Mouse (Mus musculus): ENCODE results near the gene Exoc3l4. TPM values are rescaled to one million over a fixed set of nuclear protein-coding genes. Genes with fewer than 3 reads are reported as not detected.
A peak's percentile ranks its signal among the peaks of the same experiment; 100 is the strongest.

Exoc3l4 gene
- polyA plus RNA-seq, 1 experiment: 42.9 TPM

- Histone ChIP-seq H3K4me1 (ENCODE audit: control insufficient read depth, insufficient read depth, low read length) (peaks cover 35% of the 10 kb centered on the region), H3K36me3 (ENCODE audit: control insufficient read depth, insufficient read depth, low read length) (no peaks in the 10 kb centered on the region; the same call in 1 of the 2 replicates), H3K27me3 (replicated peaks; ENCODE audit: control insufficient read depth, insufficient read depth, low read length) (no peaks in the 10 kb centered on the region), H3K27ac (ENCODE audit: insufficient read depth, low read depth, low read length) (no peak overlapping the region), H3K4me3 (ENCODE audit: insufficient read depth, low read depth, low read length) (no peak overlapping the region)
- 43% methylated on average over 4 of the region's 4 CpGs for WGBS
- DNase-seq: no peak
- TF ChIP-seq POLR2A (IDR thresholded peaks at IDR 0.05; ENCODE audit: low read depth, low read length): no peak
- TF ChIP-seq CTCF (conservative IDR thresholded peaks at IDR 0.05; ENCODE audit: insufficient read depth, insufficient read length, low read depth, low read length): no peak
Measured at GRCm38 (mm10) chr12:111454021-111454420, 37.2 kb downstream of the Exoc3l4 start.

GRCm38 (mm10) chr12:111454543-111455280 lies 37.9 kb downstream of the Exoc3l4 start:
- no peak for TF ChIP-seq CTCF (conservative IDR thresholded peaks at IDR 0.05; ENCODE audit: insufficient read depth, insufficient read length, low read depth, low read length)
- no peak for TF ChIP-seq POLR2A (IDR thresholded peaks at IDR 0.05; ENCODE audit: low read depth, low read length)
- no peak for DNase-seq
- Histone ChIP-seq H3K36me3 (ENCODE audit: control insufficient read depth, insufficient read depth, low read length) (no peaks in the 10 kb centered on the region; the same call in 1 of the 2 replicates), H3K27ac (ENCODE audit: insufficient read depth, low read depth, low read length) (no peak overlapping the region), H3K27me3 (replicated peaks; ENCODE audit: control insufficient read depth, insufficient read depth, low read length) (no peaks in the 10 kb centered on the region), H3K4me1 (ENCODE audit: control insufficient read depth, insufficient read depth, low read length) (peaks cover 31% of the 10 kb centered on the region), H3K4me3 (ENCODE audit: insufficient read depth, low read depth, low read length) (no peak overlapping the region)
- WGBS: 60% methylated on average over 10 of the region's 10 CpGs

- Histone ChIP-seq H3K27ac (ENCODE audit: insufficient read depth, low read depth, low read length) (0 out of 2 replicates have a peak overlapping the region, but pooled peaks have one; percentile 0), H3K27me3 (replicated peaks; ENCODE audit: control insufficient read depth, insufficient read depth, low read length) (no peaks in the 10 kb centered on the region), H3K4me3 (ENCODE audit: insufficient read depth, low read depth, low read length) (no peak overlapping the region), H3K36me3 (ENCODE audit: control insufficient read depth, insufficient read depth, low read length) (no peaks in the 10 kb centered on the region; the same call in 1 of the 2 replicates), H3K4me1 (ENCODE audit: control insufficient read depth, insufficient read depth, low read length) (peaks cover 26% of the 10 kb centered on the region)
- WGBS: 39% methylated on average over 12 of the region's 12 CpGs
- TF ChIP-seq POLR2A (IDR thresholded peaks at IDR 0.05; ENCODE audit: low read depth, low read length): no peak
- TF ChIP-seq CTCF (conservative IDR thresholded peaks at IDR 0.05; ENCODE audit: insufficient read depth, insufficient read length, low read depth, low read length): no peak
- DNase-seq: no peak
Measured at GRCm38 (mm10) chr12:111455311-111455846, 38.6 kb downstream of the Exoc3l4 start.

GRCm38 (mm10) chr12:111455860-111456259 lies 39.0 kb downstream of the Exoc3l4 start:
- 52% methylated on average over 8 of the region's 8 CpGs for WGBS
- TF ChIP-seq CTCF (conservative IDR thresholded peaks at IDR 0.05; ENCODE audit: insufficient read depth, insufficient read length, low read depth, low read length) (no peak), POLR2A (IDR thresholded peaks at IDR 0.05; ENCODE audit: low read depth, low read length) (no peak)
- no peak for DNase-seq
- Histone ChIP-seq H3K36me3 (ENCODE audit: control insufficient read depth, insufficient read depth, low read length) (no peaks in the 10 kb centered on the region; the same call in 1 of the 2 replicates), H3K27me3 (replicated peaks; ENCODE audit: control insufficient read depth, insufficient read depth, low read length) (no peaks in the 10 kb centered on the region), H3K4me3 (ENCODE audit: insufficient read depth, low read depth, low read length) (no peak overlapping the region), H3K27ac (ENCODE audit: insufficient read depth, low read depth, low read length) (0 out of 2 replicates have a peak overlapping the region, but pooled peaks have one; percentile 0), H3K4me1 (ENCODE audit: control insufficient read depth, insufficient read depth, low read length) (peaks cover 22% of the 10 kb centered on the region)

- Histone ChIP-seq H3K27me3 (replicated peaks; ENCODE audit: control insufficient read depth, insufficient read depth, low read length) (no peaks in the 10 kb centered on the region), H3K27ac (ENCODE audit: insufficient read depth, low read depth, low read length) (no peak overlapping the region), H3K4me1 (ENCODE audit: control insufficient read depth, insufficient read depth, low read length) (peaks cover 12% of the 10 kb centered on the region), H3K4me3 (ENCODE audit: insufficient read depth, low read depth, low read length) (no peak overlapping the region), H3K36me3 (ENCODE audit: control insufficient read depth, insufficient read depth, low read length) (no peaks in the 10 kb centered on the region)
- WGBS: 81% methylated on average over 1 of the region's 1 CpGs
- TF ChIP-seq CTCF (conservative IDR thresholded peaks at IDR 0.05; ENCODE audit: insufficient read depth, insufficient read length, low read depth, low read length) (no peak), POLR2A (IDR thresholded peaks at IDR 0.05; ENCODE audit: low read depth, low read length) (no peak)
- DNase-seq: no peak
Measured at GRCm38 (mm10) chr12:111457742-111458141, 40.9 kb downstream of the Exoc3l4 start.

GRCm38 (mm10) chr12:111463570-111463969 lies 46.8 kb downstream of the Exoc3l4 start:
- no peak overlapping the region for H3K27ac ChIP-seq (ENCODE audit: insufficient read depth, low read depth, low read length)
- no peaks in the 10 kb centered on the region for H3K4me1 ChIP-seq (ENCODE audit: control insufficient read depth, insufficient read depth, low read length)
- no peak overlapping the region for H3K4me3 ChIP-seq (ENCODE audit: insufficient read depth, low read depth, low read length)
- 89% methylated on average over 7 of the region's 7 CpGs for WGBS
- TF ChIP-seq CTCF (conservative IDR thresholded peaks at IDR 0.05; ENCODE audit: insufficient read depth, insufficient read length, low read depth, low read length): no peak
- no peak for TF ChIP-seq POLR2A (IDR thresholded peaks at IDR 0.05; ENCODE audit: low read depth, low read length)
- no peaks in the 10 kb centered on the region for H3K36me3 ChIP-seq (ENCODE audit: control insufficient read depth, insufficient read depth, low read length)
- H3K27me3 ChIP-seq (replicated peaks; ENCODE audit: control insufficient read depth, insufficient read depth, low read length): no peaks in the 10 kb centered on the region
- DNase-seq: no peak

- H3K36me3 ChIP-seq (ENCODE audit: control insufficient read depth, insufficient read depth, low read length): no peaks in the 10 kb centered on the region
- no peak for DNase-seq
- no peaks in the 10 kb centered on the region for H3K4me1 ChIP-seq (ENCODE audit: control insufficient read depth, insufficient read depth, low read length)
- no peak overlapping the region for H3K27ac ChIP-seq (ENCODE audit: insufficient read depth, low read depth, low read length)
- H3K27me3 ChIP-seq (replicated peaks; ENCODE audit: control insufficient read depth, insufficient read depth, low read length): no peaks in the 10 kb centered on the region
- TF ChIP-seq CTCF (conservative IDR thresholded peaks at IDR 0.05; ENCODE audit: insufficient read depth, insufficient read length, low read depth, low read length) (no peak), POLR2A (IDR thresholded peaks at IDR 0.05; ENCODE audit: low read depth, low read length) (no peak)
- WGBS: 98% methylated on average over 3 of the region's 3 CpGs
- H3K4me3 ChIP-seq (ENCODE audit: insufficient read depth, low read depth, low read length): no peak overlapping the region
Measured at GRCm38 (mm10) chr12:111466369-111466768, 49.6 kb downstream of the Exoc3l4 start.

All from kidney, adult 2 months (tissue).